Mouse (Mus musculus): ENCODE measurements around the gene Lrrc2. TPM values are rescaled to one million over a fixed set of nuclear protein-coding genes. Genes with fewer than 3 reads are reported as not detected.

Gene Lrrc2
- polyA plus RNA-seq, 1 experiment: not detected

DNA sequence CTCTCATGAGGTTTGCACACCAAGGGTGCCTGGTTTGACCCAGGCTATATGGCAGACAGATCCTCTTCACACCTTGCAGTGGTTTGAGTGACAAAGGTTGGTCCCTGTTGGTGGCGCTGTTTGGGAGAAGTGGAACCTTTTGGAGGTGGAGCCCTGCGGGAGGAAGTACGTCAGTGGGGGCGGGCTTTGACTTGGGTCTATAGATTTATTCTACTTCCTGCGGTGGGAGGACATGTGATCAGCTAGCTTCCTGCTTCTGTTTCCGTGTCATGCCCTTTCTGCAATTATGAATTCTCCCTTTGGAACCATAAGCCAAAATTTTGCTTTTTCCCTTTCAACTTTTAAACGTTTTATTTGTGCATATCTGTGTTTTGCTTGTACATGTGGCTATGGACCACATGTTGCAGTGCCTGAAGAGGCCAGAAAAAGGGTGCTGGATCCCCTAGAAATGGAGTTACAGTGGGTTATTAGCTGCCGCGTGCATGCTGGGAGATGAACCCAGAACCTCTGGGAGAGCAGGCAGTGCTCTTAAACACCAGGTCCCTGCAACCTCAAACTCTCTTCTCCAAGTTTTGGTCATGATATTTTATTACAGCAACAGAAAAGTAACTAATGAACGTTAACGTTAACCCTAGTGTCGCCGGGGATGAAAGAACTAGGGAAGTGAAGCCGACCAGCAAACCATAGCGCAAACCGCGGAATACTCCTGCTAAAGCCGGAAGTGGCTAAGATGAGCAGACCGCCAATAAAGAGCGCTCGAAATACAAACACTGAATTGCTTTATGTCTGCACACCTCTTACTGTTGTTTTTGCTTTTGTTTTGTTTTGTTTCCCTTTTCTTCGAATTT is 13.9 kb downstream of the Lrrc2 start:
- Histone ChIP-seq H3K27ac (ENCODE audit: insufficient read depth, low read depth, low read length) (no peak overlapping the region), H3K4me1 (ENCODE audit: control insufficient read depth, insufficient read depth, low read length) (no peaks in the 10 kb centered on the region), H3K4me3 (ENCODE audit: insufficient read depth, low read depth, low read length) (no peak overlapping the region)
- no peak for TF ChIP-seq CTCF (IDR thresholded peaks at IDR 0.05; ENCODE audit: insufficient read depth, low read depth, low read length)
- TF ChIP-seq POLR2A (IDR thresholded peaks at IDR 0.05; ENCODE audit: insufficient read depth, low read depth, low read length): no peak
- 86% methylated on average over 22 of the region's 22 CpGs for WGBS

DNA sequence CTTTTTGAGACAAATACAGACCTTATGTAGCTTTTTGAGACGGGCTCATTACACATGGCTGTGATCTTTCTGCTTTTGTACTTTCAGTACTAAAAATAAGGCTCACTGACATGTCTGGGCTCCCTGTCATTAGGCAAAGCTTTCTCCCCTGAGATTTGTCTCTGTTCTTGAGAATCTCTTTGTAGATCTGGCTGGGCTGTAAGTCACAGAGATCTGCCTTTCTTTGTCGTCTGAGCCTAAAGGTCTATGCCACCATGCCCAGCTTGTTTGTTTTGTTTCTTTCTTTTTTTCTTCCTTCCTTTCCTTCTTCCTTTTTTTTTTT is 14.5 kb downstream of the Lrrc2 start:
- Histone ChIP-seq H3K27ac (ENCODE audit: insufficient read depth, low read depth, low read length) (no peak overlapping the region), H3K4me1 (ENCODE audit: control insufficient read depth, insufficient read depth, low read length) (no peaks in the 10 kb centered on the region), H3K4me3 (ENCODE audit: insufficient read depth, low read depth, low read length) (no peak overlapping the region)
- WGBS: 50% methylated on average over 2 of the region's 2 CpGs
- TF ChIP-seq POLR2A (IDR thresholded peaks at IDR 0.05; ENCODE audit: insufficient read depth, low read depth, low read length): no peak
- no peak for TF ChIP-seq CTCF (IDR thresholded peaks at IDR 0.05; ENCODE audit: insufficient read depth, low read depth, low read length)

DNA sequence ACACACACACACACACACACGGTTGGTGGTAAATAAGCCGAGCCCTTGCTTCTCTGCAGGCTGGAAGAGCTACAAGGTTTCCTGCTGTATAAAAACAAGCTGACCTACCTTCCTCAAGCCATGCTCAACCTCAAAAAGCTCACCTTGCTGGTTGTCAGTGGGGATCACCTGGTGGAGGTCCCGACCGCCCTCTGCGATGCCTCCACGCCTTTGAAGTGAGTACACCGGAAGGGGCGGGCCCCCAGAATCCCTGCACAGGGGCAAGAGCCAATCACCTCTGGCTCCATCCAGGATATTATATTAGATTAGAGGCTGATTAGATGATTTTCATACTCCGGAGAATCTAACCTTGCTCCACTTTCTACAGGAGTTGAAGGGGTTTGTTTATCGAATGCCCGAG is 28.1 kb downstream of the Lrrc2 start:
- no peak for TF ChIP-seq POLR2A (IDR thresholded peaks at IDR 0.05; ENCODE audit: insufficient read depth, low read depth, low read length)
- no peak for TF ChIP-seq CTCF (IDR thresholded peaks at IDR 0.05; ENCODE audit: insufficient read depth, low read depth, low read length)
- 0 out of 2 replicates have a peak, but pooled peaks cover 2% of the 10 kb centered on the region for H3K4me1 ChIP-seq (ENCODE audit: control insufficient read depth, insufficient read depth, low read length)
- 96% methylated on average over 11 of the region's 11 CpGs for WGBS
- H3K27ac ChIP-seq (ENCODE audit: insufficient read depth, low read depth, low read length): no peak overlapping the region
- no peak overlapping the region for H3K4me3 ChIP-seq (ENCODE audit: insufficient read depth, low read depth, low read length)

DNA sequence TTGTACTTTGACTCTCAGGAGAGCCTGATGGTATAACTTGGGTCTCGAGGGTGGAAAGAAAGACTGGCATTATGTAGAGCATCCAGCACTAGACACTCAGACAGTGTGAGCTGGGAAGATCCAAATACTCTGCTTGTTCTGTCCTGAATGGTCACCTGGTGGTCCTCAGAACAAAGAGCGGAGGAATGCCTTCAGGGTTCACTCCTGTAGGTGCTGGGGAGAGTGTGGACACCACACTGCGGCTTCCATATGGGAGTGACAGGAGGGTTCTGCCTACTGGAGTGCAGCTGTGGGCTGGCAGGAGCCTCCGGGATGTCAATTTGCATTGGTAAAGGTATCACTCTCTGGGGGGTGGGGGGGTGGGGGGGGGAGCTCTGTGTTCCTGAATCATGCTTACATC is 31.0 kb downstream of the Lrrc2 start:
- Histone ChIP-seq H3K4me3 (ENCODE audit: insufficient read depth, low read depth, low read length) (no peak overlapping the region), H3K4me1 (ENCODE audit: control insufficient read depth, insufficient read depth, low read length) (0 out of 2 replicates have a peak, but pooled peaks cover 2% of the 10 kb centered on the region), H3K27ac (ENCODE audit: insufficient read depth, low read depth, low read length) (no peak overlapping the region)
- TF ChIP-seq CTCF (IDR thresholded peaks at IDR 0.05; ENCODE audit: insufficient read depth, low read depth, low read length): no peak
- TF ChIP-seq POLR2A (IDR thresholded peaks at IDR 0.05; ENCODE audit: insufficient read depth, low read depth, low read length): no peak
- WGBS: 67% methylated on average over 4 of the region's 4 CpGs

DNA sequence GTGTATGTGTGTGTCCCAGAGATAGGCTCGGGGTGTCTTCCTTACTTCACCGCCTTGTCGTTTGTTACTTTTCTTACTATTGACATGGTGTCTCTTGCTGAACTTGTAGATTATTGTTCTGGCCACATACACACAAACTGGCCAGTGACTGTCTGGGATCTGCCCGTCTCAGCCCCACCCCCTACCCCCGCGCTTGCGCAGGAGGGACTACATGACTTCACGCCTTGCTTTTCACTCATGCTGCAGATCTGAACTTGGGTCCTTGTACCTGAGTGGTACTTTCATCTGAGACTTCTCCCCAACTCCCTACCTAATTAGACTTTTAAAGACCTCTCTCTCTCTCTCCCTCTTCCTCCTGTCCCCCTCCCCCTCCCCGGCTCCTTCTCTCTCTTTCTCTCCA is 32.8 kb downstream of the Lrrc2 start:
- no peak overlapping the region for H3K27ac ChIP-seq (ENCODE audit: insufficient read depth, low read depth, low read length)
- H3K4me1 ChIP-seq (ENCODE audit: control insufficient read depth, insufficient read depth, low read length): 0 out of 2 replicates have a peak, but pooled peaks cover 2% of the 10 kb centered on the region
- WGBS: 92% methylated on average over 9 of the region's 9 CpGs
- no peak overlapping the region for H3K4me3 ChIP-seq (ENCODE audit: insufficient read depth, low read depth, low read length)
- no peak for TF ChIP-seq POLR2A (IDR thresholded peaks at IDR 0.05; ENCODE audit: insufficient read depth, low read depth, low read length)
- no peak for TF ChIP-seq CTCF (IDR thresholded peaks at IDR 0.05; ENCODE audit: insufficient read depth, low read depth, low read length)

DNA sequence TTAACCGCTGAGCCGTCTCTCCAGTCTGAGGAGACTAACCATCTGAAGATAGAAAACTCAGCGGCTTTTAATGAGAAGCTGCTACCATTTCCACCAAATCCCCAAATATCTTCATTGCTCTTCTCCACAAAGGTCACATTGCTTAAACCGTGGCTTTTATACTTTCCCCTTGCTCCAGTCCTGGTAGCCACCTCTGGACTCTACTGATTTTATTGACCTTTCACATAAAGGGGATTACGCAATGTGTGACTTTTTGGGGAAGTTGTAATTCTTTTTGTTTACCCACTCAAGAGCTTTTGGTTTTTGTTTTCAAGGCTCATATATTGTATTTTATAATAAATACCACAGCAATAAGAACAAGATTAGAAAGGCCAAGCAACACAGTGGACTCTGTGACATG is 34.2 kb downstream of the Lrrc2 start:
- H3K4me3 ChIP-seq (ENCODE audit: insufficient read depth, low read depth, low read length): no peak overlapping the region
- no peak overlapping the region for H3K27ac ChIP-seq (ENCODE audit: insufficient read depth, low read depth, low read length)
- 93% methylated on average over 5 of the region's 5 CpGs for WGBS
- TF ChIP-seq CTCF (IDR thresholded peaks at IDR 0.05; ENCODE audit: insufficient read depth, low read depth, low read length) (no peak), POLR2A (IDR thresholded peaks at IDR 0.05; ENCODE audit: insufficient read depth, low read depth, low read length) (no peak)
- 0 out of 2 replicates have a peak, but pooled peaks cover 2% of the 10 kb centered on the region for H3K4me1 ChIP-seq (ENCODE audit: control insufficient read depth, insufficient read depth, low read length)

DNA sequence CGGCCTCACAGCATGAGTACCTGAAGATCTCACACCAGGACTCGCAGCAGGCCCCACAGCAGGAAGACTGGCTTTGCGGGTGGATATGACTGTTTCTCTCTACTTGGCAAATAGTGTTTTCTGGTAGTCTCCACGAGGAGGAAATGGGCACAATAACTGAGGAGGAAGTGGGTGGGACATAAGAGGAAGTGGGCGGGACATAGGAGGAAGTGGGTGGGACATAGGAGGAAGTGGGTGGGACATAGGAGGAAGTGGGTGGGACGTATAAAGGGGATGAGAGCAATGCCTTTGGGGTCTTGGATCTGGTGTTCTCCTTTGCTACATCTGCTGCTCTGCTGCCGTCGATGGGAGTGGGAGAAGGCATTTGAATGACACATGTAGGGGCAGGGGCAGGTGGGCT is 34.6 kb downstream of the Lrrc2 start:
- 0 out of 2 replicates have a peak, but pooled peaks cover 2% of the 10 kb centered on the region for H3K4me1 ChIP-seq (ENCODE audit: control insufficient read depth, insufficient read depth, low read length)
- TF ChIP-seq POLR2A (IDR thresholded peaks at IDR 0.05; ENCODE audit: insufficient read depth, low read depth, low read length) (no peak), CTCF (IDR thresholded peaks at IDR 0.05; ENCODE audit: insufficient read depth, low read depth, low read length) (no peak)
- H3K27ac ChIP-seq (ENCODE audit: insufficient read depth, low read depth, low read length): no peak overlapping the region
- H3K4me3 ChIP-seq (ENCODE audit: insufficient read depth, low read depth, low read length): no peak overlapping the region
- WGBS: 92% methylated on average over 8 of the region's 8 CpGs

DNA sequence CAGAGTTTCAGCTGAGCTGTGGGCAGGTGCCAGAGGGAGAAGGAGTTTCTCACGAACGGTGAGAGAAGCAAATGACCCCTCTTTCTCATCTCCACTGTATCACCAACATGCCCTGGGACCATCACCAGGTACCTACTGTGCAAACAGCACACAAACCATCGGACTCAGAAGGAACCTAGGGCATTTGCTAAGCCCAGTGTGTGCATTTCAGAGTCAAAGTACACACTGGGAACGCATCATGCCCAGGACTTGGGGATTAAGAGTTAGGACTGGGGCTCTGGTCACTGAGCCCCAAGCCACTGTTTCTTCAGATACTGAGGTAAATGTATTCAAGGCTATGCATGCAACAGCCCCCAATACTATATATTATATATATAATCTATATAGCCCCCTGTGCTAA is 36.0 kb downstream of the Lrrc2 start:
- H3K27ac ChIP-seq (ENCODE audit: insufficient read depth, low read depth, low read length): no peak overlapping the region
- 0 out of 2 replicates have a peak, but pooled peaks cover 1% of the 10 kb centered on the region for H3K4me1 ChIP-seq (ENCODE audit: control insufficient read depth, insufficient read depth, low read length)
- WGBS: 79% methylated on average over 4 of the region's 4 CpGs
- H3K4me3 ChIP-seq (ENCODE audit: insufficient read depth, low read depth, low read length): no peak overlapping the region
- TF ChIP-seq POLR2A (IDR thresholded peaks at IDR 0.05; ENCODE audit: insufficient read depth, low read depth, low read length) (no peak), CTCF (IDR thresholded peaks at IDR 0.05; ENCODE audit: insufficient read depth, low read depth, low read length) (no peak)

DNA sequence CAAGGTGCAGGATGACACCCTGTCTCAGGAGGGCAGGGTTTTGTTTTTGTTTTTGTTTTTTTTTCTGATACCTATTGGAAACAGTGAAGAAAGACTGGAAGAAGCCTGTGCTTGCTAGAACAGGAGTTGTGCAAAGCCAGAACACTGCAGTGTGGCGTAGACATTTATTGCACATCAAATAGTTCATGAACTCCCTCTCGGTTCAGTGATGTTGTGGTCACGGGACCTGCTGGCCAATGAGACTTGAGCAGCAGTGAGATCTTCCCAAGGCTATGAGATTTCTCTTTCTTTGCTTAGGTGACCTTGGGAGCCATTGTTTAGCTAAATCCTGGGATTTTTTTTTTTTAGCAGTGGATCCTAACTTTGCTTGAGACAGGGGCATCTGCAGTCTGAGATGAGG is 36.7 kb downstream of the Lrrc2 start:
- H3K4me1 ChIP-seq (ENCODE audit: control insufficient read depth, insufficient read depth, low read length): no peaks in the 10 kb centered on the region
- TF ChIP-seq POLR2A (IDR thresholded peaks at IDR 0.05; ENCODE audit: insufficient read depth, low read depth, low read length) (no peak), CTCF (IDR thresholded peaks at IDR 0.05; ENCODE audit: insufficient read depth, low read depth, low read length) (no peak)
- WGBS: 88% methylated on average over 3 of the region's 3 CpGs
- H3K4me3 ChIP-seq (ENCODE audit: insufficient read depth, low read depth, low read length): no peak overlapping the region
- no peak overlapping the region for H3K27ac ChIP-seq (ENCODE audit: insufficient read depth, low read depth, low read length)
